Mouse (Mus musculus) colon, adult 2 months (tissue): ENCODE data around the gene Nsdhl. TPM values are rescaled to one million over a fixed set of nuclear protein-coding genes. Genes with fewer than 3 reads are reported as not detected.

ENCODE experiments used
- polyA plus RNA-seq: library from polyadenylated mRNA; depleted of rRNA; stranded (reverse); fragments of >200 nt; gene quantifications from 2 replicates; pipeline ENCODE4 v1.2.3, GENCODE M21; 2012; rRNA removed

Gene Nsdhl
- 11.7 and 12.9 TPM in 2 replicates for polyA plus RNA-seq

DNA sequence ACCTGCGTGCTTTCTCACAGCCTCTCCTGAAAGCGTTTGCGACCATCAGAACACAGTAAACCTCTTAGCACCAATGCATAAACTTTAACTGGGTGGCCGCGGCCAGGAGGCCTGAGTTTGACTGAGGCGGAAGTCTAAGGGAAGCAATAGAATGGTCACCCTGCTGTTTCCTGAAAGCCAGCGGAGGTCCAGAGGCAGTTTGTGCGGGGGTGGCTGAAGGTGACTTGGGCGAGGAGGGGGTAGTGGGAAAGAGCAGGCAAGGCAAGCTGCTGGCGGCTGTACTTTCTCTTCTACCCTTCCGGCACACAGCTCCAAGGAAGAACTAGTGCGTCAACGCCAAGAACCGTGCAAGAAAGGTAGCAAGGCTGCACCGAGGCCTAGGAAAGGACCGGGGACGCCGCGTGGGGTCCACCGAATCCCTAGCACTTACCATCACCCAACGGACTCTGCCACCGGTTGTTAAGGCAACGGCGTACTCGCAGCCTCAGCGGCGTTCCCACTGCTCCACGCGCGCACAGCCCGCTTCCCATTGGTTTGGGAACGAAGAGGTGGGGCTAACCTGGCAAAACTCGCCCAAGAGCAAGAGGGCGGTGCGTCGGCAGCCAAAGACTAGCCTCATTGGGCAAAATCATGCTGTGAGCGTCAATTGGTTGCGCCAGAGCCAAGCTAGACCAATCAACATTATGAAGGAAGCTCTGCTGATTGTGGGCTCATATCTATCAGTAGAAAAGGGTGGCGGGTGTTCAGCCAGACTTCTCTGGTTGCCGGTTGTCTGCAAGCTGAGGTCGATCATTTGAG lies at the start of gene Nsdhl, which contains the start of gene Cetn2:
TSS of gene Nsdhl (plus strand) at position 674 of the 798 bp plus-strand sequence.
TSS of gene Cetn2 (minus strand) at position 528 of the 798 bp plus-strand sequence.

DNA sequence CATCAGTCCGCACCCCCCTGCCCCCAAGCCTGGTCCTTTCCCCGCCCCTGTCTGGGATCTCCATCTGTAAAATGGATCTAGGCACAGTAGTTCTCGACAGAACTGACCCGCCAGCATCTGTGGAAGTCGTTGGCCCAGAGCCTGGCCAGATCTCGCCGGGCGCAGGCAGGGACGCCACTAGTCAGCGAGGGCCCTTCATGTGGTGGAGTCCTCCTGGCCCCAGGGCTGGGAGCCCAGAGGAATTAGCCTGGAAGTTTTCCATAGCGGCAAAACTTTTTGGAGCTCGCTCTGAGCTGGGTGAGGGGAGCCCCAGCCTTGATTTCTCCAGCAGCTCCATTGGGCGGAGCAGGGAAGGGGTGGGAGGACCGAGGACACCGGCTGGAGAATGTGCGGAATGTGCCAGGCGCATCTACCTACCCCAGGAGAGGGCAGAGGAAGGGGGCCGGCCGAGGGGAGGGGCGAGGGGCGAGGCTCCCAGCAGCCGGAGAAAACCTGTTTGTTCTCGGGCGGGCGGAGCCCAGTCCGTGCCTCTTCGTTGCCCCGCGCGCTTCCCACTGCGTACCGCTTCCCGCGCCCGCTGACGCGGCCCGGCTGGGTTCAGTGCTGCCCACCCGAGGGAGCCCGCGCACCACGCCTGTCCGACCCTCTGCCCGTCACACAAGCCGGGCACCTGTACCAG lies 68.6 kb downstream of the Nsdhl start, which contains the start of gene Zfp185:
TSS of gene Zfp185 (plus strand) at position 499 of the 679 bp plus-strand sequence.

Other genes with a start within 250 kb of the Nsdhl start
- 0.02 and 0.05 TPM in 2 replicates for gene Gabrq, start 93.4 kb upstream of the Nsdhl start, polyA plus RNA-seq
- 1.1 and 1.2 TPM in 2 replicates for gene Cetn2, start 146 bp upstream of the Nsdhl start, polyA plus RNA-seq
- 0.41 and 0.63 TPM in 2 replicates for gene Zfp185, start 68.8 kb downstream of the Nsdhl start, polyA plus RNA-seq
- gene Pnma5, start 118.5 kb downstream of the Nsdhl start, polyA plus RNA-seq: not detected in 2 replicates
- gene Pnma3, start 146.2 kb downstream of the Nsdhl start, polyA plus RNA-seq: 0.05 and 0.08 TPM in 2 replicates
- gene Xlr4a, start 163.9 kb downstream of the Nsdhl start, polyA plus RNA-seq: 0.13 TPM in 1 of 2 replicates, not detected in the other
- 0.35 TPM in 1 of 2 replicates, not detected in the other for gene Xlr3a, start 178.5 kb downstream of the Nsdhl start, polyA plus RNA-seq
- not detected in 2 replicates for gene Gm14685, start 198.5 kb downstream of the Nsdhl start, polyA plus RNA-seq
- gene Xlr5b, start 230.2 kb downstream of the Nsdhl start, polyA plus RNA-seq: not detected in 2 replicates
- 0.06 TPM in 1 of 2 replicates, not detected in the other for gene DXBay18, start 230.9 kb downstream of the Nsdhl start, polyA plus RNA-seq